Mouse (Mus musculus) spleen, embryonic (tissue): ENCODE data around the gene Sestd1.

Experiments used
- CTCF ChIA-PET: fragments of 350-600 bp; sonication (Branson Sonifier 250); formaldehyde crosslinking; loops from one replicate; lab custom pipeline; 2022; lab: Charles Lee

Sestd1 gene

DNA sequence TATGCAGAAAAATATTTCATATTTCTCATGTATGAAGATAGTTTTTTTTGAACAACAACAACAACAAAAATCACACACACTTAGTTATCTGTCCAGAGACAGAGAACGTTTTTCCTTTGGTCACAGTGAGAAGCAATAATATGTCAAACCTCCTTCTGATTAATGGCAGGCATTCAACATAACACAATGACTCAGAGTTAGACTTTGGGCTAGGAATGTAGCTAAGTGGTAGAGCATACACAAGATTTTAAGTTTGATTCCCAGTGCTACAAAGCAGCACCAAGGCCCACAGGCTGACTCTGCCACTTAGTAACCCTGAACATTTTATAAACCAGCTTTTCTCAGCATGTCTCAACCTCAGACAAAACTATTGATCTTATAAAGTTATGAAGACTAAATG lies 145.5 kb downstream of the Sestd1 start:
- CTCF ChIA-PET = no interaction called here

GRCm38 (mm10) chr2:77133407-77133806 lies 147.0 kb downstream of the Sestd1 start:
- CTCF ChIA-PET = no interaction called here
